Mouse (Mus musculus): ENCODE data around the gene Etfbkmt.
A peak's percentile ranks its signal among the peaks of the same experiment; 100 is the strongest.
"Not testable (repeated sequence)": the region's sequence is repeated elsewhere in the genome, so short reads cannot be mapped to it uniquely, and the experiment has no call there.

Gene Etfbkmt

GRCm38 (mm10) chr6:149187371-149187770 lies 47.7 kb downstream of the Etfbkmt start:
- DNase-seq (ENCODE audit: low read depth), result no peak

DNA sequence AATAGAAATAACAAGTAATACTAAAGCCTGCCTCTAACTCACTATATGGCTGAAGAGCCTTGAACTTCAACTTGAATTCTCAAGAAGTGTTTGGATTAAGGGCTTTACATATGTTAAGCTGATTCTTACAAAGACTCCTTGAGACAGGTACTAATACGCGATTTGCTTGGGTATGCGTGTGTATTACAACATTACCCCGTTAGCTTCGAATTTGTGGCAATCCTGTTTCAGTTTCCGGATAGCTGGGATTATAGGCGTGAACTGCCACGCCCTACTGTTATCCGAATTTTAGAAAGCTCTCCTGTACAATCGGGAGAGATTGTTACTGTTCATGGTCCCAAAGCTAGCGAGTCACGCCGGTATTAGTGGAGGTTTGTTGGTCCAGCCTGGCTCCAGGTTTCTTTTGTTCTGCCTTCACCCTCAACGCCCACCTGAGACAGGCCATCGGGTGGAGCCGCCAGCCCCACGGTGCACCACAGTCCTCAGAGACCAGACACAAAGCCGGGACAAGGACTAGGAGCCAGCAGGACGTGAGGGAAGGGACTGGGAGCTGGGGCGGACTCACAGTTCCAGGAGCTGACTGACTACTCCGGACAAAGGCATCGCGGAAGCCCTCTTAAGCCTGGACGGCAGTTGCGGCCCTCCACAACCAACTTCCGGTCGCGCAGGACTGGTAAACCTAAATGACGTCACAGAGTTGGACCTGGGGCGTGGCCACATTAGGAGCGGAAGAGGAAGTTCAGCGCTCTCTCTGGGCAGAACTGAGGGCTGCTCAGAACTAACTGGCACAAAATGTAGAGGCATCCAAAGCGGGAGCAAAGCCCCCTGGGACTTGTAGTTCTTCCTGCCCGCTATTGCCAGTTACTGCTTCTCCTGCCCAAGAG lies 48.6 kb downstream of the Etfbkmt start, which contains the start of gene Amn1:
Amn1 (minus strand) TSS at position 672 of the 884 bp plus-strand sequence.
- DNase-seq (ENCODE audit: low read depth), result peak; percentile 95

DNA sequence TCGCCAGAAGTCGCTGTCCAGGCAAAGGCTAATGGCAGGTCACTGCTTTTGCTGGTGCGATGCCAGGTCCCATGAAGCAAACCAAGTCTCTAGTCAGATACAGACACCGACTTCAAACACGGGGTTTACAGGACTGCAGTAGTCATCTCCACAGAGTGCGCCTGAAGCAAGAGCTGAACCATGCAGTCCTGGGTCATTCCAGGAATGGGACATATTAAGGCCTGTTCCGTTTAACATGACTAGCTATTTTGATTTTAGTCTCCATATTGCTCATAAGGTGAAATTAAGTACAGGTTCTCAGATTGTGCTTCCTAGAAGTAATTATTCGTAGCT lies 49.2 kb downstream of the Etfbkmt start:
- no peak for DNase-seq (ENCODE audit: low read depth)

DNA sequence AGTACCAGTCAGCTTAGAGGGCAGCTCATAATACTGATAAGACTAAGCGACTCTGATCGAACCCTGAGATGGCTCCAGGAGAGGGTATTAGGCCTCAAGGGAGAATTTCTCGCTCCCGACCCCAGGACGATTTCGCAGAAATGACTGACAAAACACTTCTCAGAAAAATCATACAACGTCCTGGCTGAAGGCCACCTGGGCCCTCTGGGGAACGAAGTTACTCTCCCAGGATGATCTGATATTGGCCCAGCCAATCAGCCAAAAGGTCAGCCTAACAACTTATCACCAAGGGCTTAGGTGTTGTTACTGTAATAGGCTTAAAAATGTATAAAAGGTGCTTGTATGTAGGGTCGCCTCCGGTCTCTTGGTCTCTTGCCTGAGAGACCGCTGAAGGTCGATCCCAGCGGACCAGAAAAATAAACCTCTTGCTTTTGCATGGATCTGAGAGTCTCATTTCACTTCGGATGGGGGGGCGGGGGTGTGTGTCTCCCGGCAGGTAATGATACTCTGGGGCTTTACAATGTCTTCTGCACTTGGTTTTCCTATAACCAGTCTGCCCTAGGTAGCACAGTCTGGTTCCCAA lies 49.8 kb downstream of the Etfbkmt start:
- no peak for DNase-seq (ENCODE audit: low read depth)

GRCm38 (mm10) chr6:149191951-149192350 lies 52.3 kb downstream of the Etfbkmt start:
- DNase-seq (ENCODE audit: low read depth), result not testable (repeated sequence)

GRCm38 (mm10) chr6:149193276-149193905 lies 53.7 kb downstream of the Etfbkmt start:
- DNase-seq (ENCODE audit: low read depth), result peak; percentile 72

DNA sequence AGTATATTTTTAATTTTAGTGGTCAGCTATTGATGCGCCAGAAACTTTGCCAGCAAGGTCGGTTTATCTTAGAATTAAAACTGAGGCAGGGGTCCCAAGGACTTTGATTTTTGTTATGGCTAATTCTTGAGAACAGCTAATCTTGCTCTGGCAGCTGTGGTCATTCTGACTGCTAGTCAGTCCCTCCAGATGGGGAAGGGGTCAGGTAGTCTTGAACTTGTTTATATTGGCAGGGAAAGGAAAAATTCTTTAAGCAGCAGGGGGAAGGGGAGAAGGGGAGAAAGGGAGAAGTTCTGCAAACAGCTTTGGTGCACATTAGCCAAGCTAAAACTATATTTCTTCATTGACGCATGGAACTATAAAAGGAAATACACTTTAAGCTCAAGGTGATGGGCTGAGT lies 57.5 kb downstream of the Etfbkmt start:
- no peak for DNase-seq (ENCODE audit: low read depth)

- DNase-seq (ENCODE audit: low read depth), result no peak
Measured at GRCm38 (mm10) chr6:149198572-149198971, 58.9 kb downstream of the Etfbkmt start.
